In genomic region chr15:12549271-12549918, GRCm38 (mm10) we compare ENCODE assay signal across 7 mouse cellular contexts.
DNase-seq lines count a peak whose midpoint lies in the region; ATAC-seq and TF ChIP-seq lines count a peak whose summit lies in the region.

No protein-coding gene starts in this region.

- H3K4me2 ChIP-seq in hindbrain, postnatal 0 days (ENCODE audit: low read depth, low read length), result peak overlapping the region; percentile 94
- peak overlapping the region; percentile 63 for H3K4me2 ChIP-seq in liver, embryonic 14.5 days (ENCODE audit: low read depth)
- H3K4me2 ChIP-seq in neural tube, embryonic 11.5 days (ENCODE audit: low read depth), result peak overlapping the region; percentile 91

- TF ChIP-seq CTCF in Patski (IDR thresholded peaks at IDR 0.05), result no peak
- TF ChIP-seq CTCF in hindbrain, postnatal 0 days (IDR thresholded peaks at IDR 0.05; ENCODE audit: low read depth), result no peak
- TF ChIP-seq CTCF in liver, embryonic 14.5 days (IDR thresholded peaks at IDR 0.05; ENCODE audit: low read depth), result no peak

- peaks cover 7% of the 10 kb centered on the region for H3K4me1 ChIP-seq in hindbrain, postnatal 0 days (ENCODE audit: insufficient read depth, low read length)
- H3K4me1 ChIP-seq in liver, embryonic 14.5 days (replicated peaks; ENCODE audit: control insufficient read depth in 2 of 2, insufficient read depth in 2 of 2, low read length in 1 of 2), result 0 out of 4 replicates have a peak, but pooled peaks cover 0 to 4% of the 10 kb centered on the region in 2 experiments
- H3K4me1 ChIP-seq in neural tube, embryonic 11.5 days (ENCODE audit: control insufficient read depth, insufficient read depth, low read length), result peaks cover 3% of the 10 kb centered on the region; the same call in 1 of the 2 replicates

- under 1% methylated on average over 28 of the region's 28 CpGs for WGBS in hindbrain, postnatal 0 days
- WGBS in liver, embryonic 14.5 days (ENCODE audit: insufficient replicate concordance), result 1% methylated on average over 28 of the region's 28 CpGs
- WGBS in neural tube, embryonic 11.5 days, result under 1% methylated on average over 28 of the region's 28 CpGs

- CTCF ChIA-PET in Patski (lab: Charles Lee), result interaction anchor here (1.4 kb wide), 1 partner anchor 15 kb away, joined by 4 read pairs; no protein-coding TSS in a partner anchor

- no peaks in the 10 kb centered on the region for H3K9me3 ChIP-seq in hindbrain, postnatal 0 days (ENCODE audit: low read length)
- H3K9me3 ChIP-seq in liver, embryonic 14.5 days (ENCODE audit: control insufficient read depth, low read length), result no peaks in the 10 kb centered on the region
- H3K9me3 ChIP-seq in neural tube, embryonic 11.5 days (ENCODE audit: control insufficient read depth, low read length), result no peaks in the 10 kb centered on the region

- no peak for DNase-seq in Patski (ENCODE audit: low read depth, low spot score)
- peak; percentile 6 to 20 for DNase-seq in cerebellum, adult 18-20 months
- peak; percentile 44 for DNase-seq in forelimb bud, embryonic 11.5 days (ENCODE audit: low read depth, low spot score)
- DNase-seq in hindbrain, postnatal 0 days (ENCODE audit: low spot score), result peak; percentile 9
- no peak for DNase-seq in liver, embryonic 14.5 days (ENCODE audit: low read depth in 3 of 3, low spot score in 3 of 3)
- peak; percentile 46 for DNase-seq in neural tube, embryonic 11.5 days (ENCODE audit: low spot score)

- ATAC-seq in Patski, result peak; percentile 31
- ATAC-seq in hindbrain, postnatal 0 days, result peak; percentile 30
- no peak for ATAC-seq in liver, embryonic 14.5 days (ENCODE audit: insufficient read depth)
- ATAC-seq in neural tube, embryonic 11.5 days (ENCODE audit: insufficient read depth, low FRiP score, low TSS enrichment), result peak; percentile 45; the same call in 1 of the 2 replicates
- no peak for ATAC-seq in erythroblast, adult 5-6 weeks (replicated peaks; ENCODE audit: low FRiP score, poor library complexity, severe bottlenecking)

- no peak for TF ChIP-seq EP300 in liver, embryonic 14.5 days (IDR thresholded peaks at IDR 0.05; ENCODE audit: low read depth)

- no peaks in the 10 kb centered on the region for H3K36me3 ChIP-seq in hindbrain, postnatal 0 days (ENCODE audit: insufficient read depth, low read length)
- H3K36me3 ChIP-seq in liver, embryonic 14.5 days (replicated peaks; ENCODE audit: control insufficient read depth, insufficient read depth, low read depth), result no peaks in the 10 kb centered on the region
- no peaks in the 10 kb centered on the region for H3K36me3 ChIP-seq in neural tube, embryonic 11.5 days (ENCODE audit: control insufficient read depth, insufficient read depth, low read length)

- POLR2A ChIA-PET in Patski (lab: Charles Lee), result no interaction called here

- H3K27me3 ChIP-seq in Patski, result peaks cover 18% of the 10 kb centered on the region
- no peaks in the 10 kb centered on the region for H3K27me3 ChIP-seq in hindbrain, postnatal 0 days (ENCODE audit: insufficient read depth, low read length)
- H3K27me3 ChIP-seq in liver, embryonic 14.5 days (ENCODE audit: control insufficient read depth, insufficient read depth, low read length), result peaks cover 18% of the 10 kb centered on the region
- 0 out of 2 replicates have a peak, but pooled peaks cover 3% of the 10 kb centered on the region for H3K27me3 ChIP-seq in neural tube, embryonic 11.5 days (ENCODE audit: control insufficient read depth, insufficient read depth, low read length)

- peak overlapping the region; percentile 43 for H3K4me3 ChIP-seq in hindbrain, postnatal 0 days (ENCODE audit: low read length)
- H3K4me3 ChIP-seq in liver, embryonic 14.5 days (ENCODE audit: insufficient read depth in 1 of 2, low read depth in 2 of 2, low read length in 2 of 2), result peak overlapping the region; percentile 44 to 45
- H3K4me3 ChIP-seq in neural tube, embryonic 11.5 days (ENCODE audit: low read depth, low read length), result peak overlapping the region; percentile 38

- in situ Hi-C loops in Patski (cut with MboI; ENCODE audit: low pct_unique_long_range_greater_than_20kb), result no loop called here

- H3K9ac ChIP-seq in hindbrain, postnatal 0 days (replicated peaks; ENCODE audit: low read length), result peak overlapping the region; percentile 47
- H3K9ac ChIP-seq in liver, embryonic 14.5 days (replicated peaks), result no peak overlapping the region; the same call in 1 of the 2 replicates
- peak overlapping the region; percentile 51 for H3K9ac ChIP-seq in neural tube, embryonic 11.5 days (ENCODE audit: low read length)

- no peak overlapping the region; the same call in 1 of the 2 replicates for H3K27ac ChIP-seq in hindbrain, postnatal 0 days
- H3K27ac ChIP-seq in liver, embryonic 14.5 days, result no peak overlapping the region
- H3K27ac ChIP-seq in neural tube, embryonic 11.5 days (ENCODE audit: low read depth, low read length), result no peak overlapping the region

Comparison
In these comparisons a context has a peak if more than half of its experiments do, and no peak if none do; other contexts are left out.
1. ATAC-seq: peak in Patski (single experiment), hindbrain, postnatal 0 days (single experiment) and neural tube, embryonic 11.5 days (single experiment); none in liver, embryonic 14.5 days (single experiment) and erythroblast, adult 5-6 weeks (single experiment).
2. DNase-seq: peak in cerebellum, adult 18-20 months (2 of 2), forelimb bud, embryonic 11.5 days (single experiment), hindbrain, postnatal 0 days (single experiment) and neural tube, embryonic 11.5 days (single experiment); none in Patski (single experiment) and liver, embryonic 14.5 days (0 of 3).
3. Peak in every context shown above with its lines, with median percentiles within 50 percentile points of each other: H3K4me2 ChIP-seq and H3K4me3 ChIP-seq.